Mouse (Mus musculus) cerebral cortex, adult 2 months (tissue): ENCODE results near the gene Gm17657.

Source experiments
- WGBS: fragments of 180-500 bp; shearing (Covaris S2); methylation state at CpG from one replicate; pipeline ENCODE4 v1.1.7; 2018; 5-methylcytosine and 5-hydroxymethylcytosine counted together

Gm17657 gene

GRCm38 (mm10) chr17:29500802-29501469, 48.5 kb downstream of the Gm17657 start:
- 85% methylated on average over 17 of the region's 17 CpGs for WGBS

GRCm38 (mm10) chr17:29500243-29500740, 49.1 kb downstream of the Gm17657 start:
- 91% methylated on average over 7 of the region's 7 CpGs for WGBS

- 91% methylated on average over 6 of the region's 6 CpGs for WGBS
Measured at GRCm38 (mm10) chr17:29499511-29499910, 49.9 kb downstream of the Gm17657 start.

- 88% methylated on average over 2 of the region's 2 CpGs for WGBS
Measured at GRCm38 (mm10) chr17:29498952-29499351, 50.5 kb downstream of the Gm17657 start.

- WGBS = 56% methylated on average over 4 of the region's 4 CpGs
Measured at GRCm38 (mm10) chr17:29498028-29498427, 51.4 kb downstream of the Gm17657 start.

- 70% methylated on average over 1 of the region's 1 CpGs for WGBS
Measured at GRCm38 (mm10) chr17:29497481-29497880, 52.0 kb downstream of the Gm17657 start.

- WGBS = 93% methylated on average over 3 of the region's 3 CpGs
Measured at GRCm38 (mm10) chr17:29497071-29497354, 52.4 kb downstream of the Gm17657 start.

GRCm38 (mm10) chr17:29496211-29497070, 53.0 kb downstream of the Gm17657 start:
- 88% methylated on average over 6 of the region's 6 CpGs for WGBS

- 83% methylated on average over 7 of the region's 8 CpGs for whole genome bisulfite sequencing
Measured at GRCm38 (mm10) chr17:29494732-29495076, 54.7 kb downstream of the Gm17657 start.

GRCm38 (mm10) chr17:29494062-29494731, 55.2 kb downstream of the Gm17657 start:
- WGBS = 80% methylated on average over 10 of the region's 10 CpGs

- 85% methylated on average over 11 of the region's 11 CpGs for WGBS
Measured at GRCm38 (mm10) chr17:29493461-29493980, 55.9 kb downstream of the Gm17657 start.

GRCm38 (mm10) chr17:29492269-29493191, 56.9 kb downstream of the Gm17657 start:
- 5% methylated on average over 22 of the region's 22 CpGs for WGBS

- WGBS = under 1% methylated on average over 48 of the region's 48 CpGs
Measured at GRCm38 (mm10) chr17:29491591-29492268, 57.7 kb downstream of the Gm17657 start.

- under 1% methylated on average over 98 of the region's 99 CpGs for WGBS
Measured at GRCm38 (mm10) chr17:29490713-29491581, 58.5 kb downstream of the Gm17657 start, which contains the start of gene Pim1. Gene Pim1, plus strand, starts transcription at chr17:29490753.

- WGBS = 1% methylated on average over 66 of the region's 68 CpGs
Measured at GRCm38 (mm10) chr17:29489971-29490712, 59.3 kb downstream of the Gm17657 start.

- WGBS = 12% methylated on average over 30 of the region's 30 CpGs
Measured at GRCm38 (mm10) chr17:29488978-29489970, 60.2 kb downstream of the Gm17657 start.

GRCm38 (mm10) chr17:29488257-29488977, 61.0 kb downstream of the Gm17657 start:
- 96% methylated on average over 8 of the region's 8 CpGs for WGBS
